Mouse (Mus musculus): ENCODE data around the gene Icosl. TPM values are rescaled to one million over a fixed set of nuclear protein-coding genes. Genes with fewer than 3 reads are reported as not detected.

Gene Icosl
- total and polyA plus RNA-seq, 3 experiments: 0.64 to 1.5 (median 1.3) TPM

DNA sequence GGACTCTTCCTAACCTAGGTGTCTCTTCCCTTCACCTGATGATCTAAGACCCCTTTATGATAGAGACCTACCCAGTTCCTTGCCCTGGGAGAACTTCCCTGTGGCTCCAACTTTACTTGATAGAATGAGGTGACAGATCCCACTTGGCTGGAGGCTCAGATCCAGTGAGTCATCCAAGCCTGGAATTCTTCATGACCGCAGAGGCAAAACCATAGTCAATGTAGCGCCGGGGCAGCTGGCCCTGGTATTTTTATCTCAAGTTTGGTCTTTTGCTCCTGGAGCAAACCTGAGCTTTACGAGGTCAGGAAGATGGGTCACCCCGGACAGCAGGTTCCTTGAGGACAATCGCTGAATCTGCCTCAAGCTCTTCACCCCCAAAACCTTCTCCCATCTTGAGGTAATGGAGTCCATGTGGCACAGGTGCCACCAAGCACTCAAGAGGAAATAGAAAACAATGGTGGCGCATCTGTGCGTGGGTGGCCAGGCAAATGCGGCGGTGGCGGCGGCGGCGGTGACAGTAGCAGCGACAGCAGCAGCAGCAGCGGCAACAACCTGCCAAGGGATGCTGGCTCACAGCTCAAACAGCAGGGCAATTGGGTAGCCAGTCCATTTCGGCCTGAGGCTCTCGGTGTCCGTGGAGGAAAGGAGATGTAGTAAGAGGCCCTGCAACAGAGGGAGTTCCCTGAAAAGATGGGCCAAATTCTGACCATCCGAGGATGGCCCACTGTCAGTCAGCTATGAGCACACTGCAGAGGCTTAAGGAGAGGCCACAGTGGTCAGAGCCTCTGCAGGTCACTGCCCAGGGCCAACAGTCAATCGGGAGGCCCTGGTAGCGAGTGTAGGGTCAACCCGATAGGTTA lies 23.0 kb downstream of the Icosl start:
- Histone ChIP-seq H3K79me2 (replicated peaks; ENCODE audit: control insufficient read depth, extremely low read depth, insufficient read depth, poor library complexity, severe bottlenecking) (no peaks in the 10 kb centered on the region), H3K27me3 (replicated peaks) (peaks cover 66% of the 10 kb centered on the region), H3K9me3 (replicated peaks; ENCODE audit: low read length) (peaks cover 14% of the 10 kb centered on the region), H3K4me1 (ENCODE audit: control insufficient read depth in 1 of 2, insufficient read depth in 2 of 2) (peaks cover 36 to 73% of the 10 kb centered on the region in 2 experiments), H3K27ac (ENCODE audit: insufficient read depth, low read depth) (peak overlapping the region; percentile 5; the same call in 1 of the 2 replicates), H3K4me3 (replicated peaks in 1 of 3; ENCODE audit: low read depth in 2 of 3, low read length in 2 of 3, poor library complexity in 1 of 3) (peak overlapping the region in 1 of 3 experiments; percentile 20), H3K36me3 (replicated peaks in 1 of 2; ENCODE audit: control insufficient read depth in 1 of 2, insufficient read depth in 1 of 2, low read length in 1 of 2) (no peaks in the 10 kb centered on the region), H3K9ac (ENCODE audit: insufficient read depth, low read depth) (no peak overlapping the region), H3K4me2 (ENCODE audit: insufficient read depth, low read depth, poor library complexity, severe bottlenecking) (peak overlapping the region; percentile 73)
- peak; percentile 49 for DNase-seq (ENCODE audit: extremely low read depth)
- no peak for TF ChIP-seq NRF1 (IDR thresholded peaks at IDR 0.05; ENCODE audit: low read depth, low read length)
- TF ChIP-seq MXI1 (IDR thresholded peaks at IDR 0.05; ENCODE audit: low read depth, low read length): no peak
- TF ChIP-seq POLR2A (IDR thresholded peaks at IDR 0.05; ENCODE audit: low read depth, low read length): no peak
- no peak for TF ChIP-seq MAFK (IDR thresholded peaks at IDR 0.05; ENCODE audit: insufficient replicate concordance, low read length)
- no peak for TF ChIP-seq ZMIZ1 (IDR thresholded peaks at IDR 0.05; ENCODE audit: low read depth, low read length)
- no peak for TF ChIP-seq PAX5 (IDR thresholded peaks at IDR 0.05; ENCODE audit: low read length)
- TF ChIP-seq E2F4 (IDR thresholded peaks at IDR 0.05; ENCODE audit: insufficient replicate concordance, low read depth, low read length): no peak
- TF ChIP-seq HCFC1 (IDR thresholded peaks at IDR 0.05; ENCODE audit: low read depth, low read length): no peak
- no peak for TF ChIP-seq SIN3A (IDR thresholded peaks at IDR 0.05; ENCODE audit: low read length)
- TF ChIP-seq SMC3 (IDR thresholded peaks at IDR 0.05; ENCODE audit: low read depth, low read length): no peak
- in situ Hi-C loops (cut with MboI; ENCODE audit: low pct_ligation_motif_present, low pct_unique_long_range_greater_than_20kb, low sequenced_read_pairs): loop anchor here (10.0 kb wide), 1 partner anchor 53 kb away; no protein-coding TSS in a partner anchor
- dilution Hi-C loops (cut with MboI; ENCODE audit: extremely low pct_ligation_motif_present, extremely low pct_unique_long_range_greater_than_20kb, low sequenced_read_pairs): no loop called here

DNA sequence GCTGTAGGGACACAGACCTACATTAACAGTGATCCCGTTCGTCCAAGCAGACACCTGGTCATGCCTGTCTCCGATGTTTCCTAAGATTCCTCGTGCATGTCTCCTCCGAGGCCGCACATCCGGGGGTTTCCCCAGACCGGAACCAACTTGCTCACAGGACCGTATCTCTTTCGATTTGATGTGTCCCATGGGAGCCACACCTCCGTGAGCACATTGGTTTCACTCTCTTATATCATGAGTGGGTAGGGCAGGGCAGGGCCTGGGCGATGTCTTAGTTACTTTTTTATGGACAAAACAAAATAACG lies 23.6 kb downstream of the Icosl start:
- in situ Hi-C loops (cut with MboI; ENCODE audit: low pct_ligation_motif_present, low pct_unique_long_range_greater_than_20kb, low sequenced_read_pairs) (loop anchor here (10.0 kb wide), 1 partner anchor 52 kb away; no protein-coding TSS in a partner anchor), dilution Hi-C loops (cut with MboI; ENCODE audit: extremely low pct_ligation_motif_present, extremely low pct_unique_long_range_greater_than_20kb, low sequenced_read_pairs) (no loop called here)
- H3K9ac ChIP-seq (ENCODE audit: insufficient read depth, low read depth): no peak overlapping the region
- H3K9me3 ChIP-seq (replicated peaks; ENCODE audit: low read length): peaks cover 19% of the 10 kb centered on the region
- peak; percentile 96 for DNase-seq (ENCODE audit: extremely low read depth)
- peaks cover 34 to 68% of the 10 kb centered on the region in 2 experiments for H3K4me1 ChIP-seq (ENCODE audit: control insufficient read depth in 1 of 2, insufficient read depth in 2 of 2)
- H3K4me2 ChIP-seq (ENCODE audit: insufficient read depth, low read depth, poor library complexity, severe bottlenecking): peak overlapping the region; percentile 73
- peak overlapping the region in 1 of 3 experiments; percentile 20 for H3K4me3 ChIP-seq (replicated peaks in 1 of 3; ENCODE audit: low read depth in 2 of 3, low read length in 2 of 3, poor library complexity in 1 of 3)
- peak overlapping the region; percentile 5; the same call in 1 of the 2 replicates for H3K27ac ChIP-seq (ENCODE audit: insufficient read depth, low read depth)
- H3K27me3 ChIP-seq (replicated peaks): peaks cover 70% of the 10 kb centered on the region
- no peaks in the 10 kb centered on the region for H3K36me3 ChIP-seq (replicated peaks in 1 of 2; ENCODE audit: control insufficient read depth in 1 of 2, insufficient read depth in 1 of 2, low read length in 1 of 2)
- no peaks in the 10 kb centered on the region for H3K79me2 ChIP-seq (replicated peaks; ENCODE audit: control insufficient read depth, extremely low read depth, insufficient read depth, poor library complexity, severe bottlenecking)
- TF ChIP-seq MAFK (IDR thresholded peaks at IDR 0.05; ENCODE audit: insufficient replicate concordance, low read length) (peak; percentile 91), MYC (IDR thresholded peaks at IDR 0.05; ENCODE audit: low read depth, low read length) (peak; percentile 56; the same call in 1 of the 2 replicates), RCOR1 (conservative IDR thresholded peaks at IDR 0.05; ENCODE audit: low read depth, low read length) (no peak; the same call in 1 of the 2 replicates), IRF4 (IDR thresholded peaks at IDR 0.05; ENCODE audit: low read depth, low read length) (peak; percentile 97), JUND (conservative IDR thresholded peaks at IDR 0.05; ENCODE audit: low read depth, low read length) (peak; percentile 66; the same call in 1 of the 2 replicates), USF1 (IDR thresholded peaks at IDR 0.05; ENCODE audit: low read depth, low read length) (no peak), ZMIZ1 (IDR thresholded peaks at IDR 0.05; ENCODE audit: low read depth, low read length) (no peak), ZKSCAN1 (IDR thresholded peaks at IDR 0.05; ENCODE audit: borderline replicate concordance, low read depth, low read length) (no peak), KAT2A (IDR thresholded peaks at IDR 0.05; ENCODE audit: insufficient replicate concordance, low read length) (0 out of 2 replicates have a peak, but pooled peaks have one; percentile 64), NRF1 (IDR thresholded peaks at IDR 0.05; ENCODE audit: low read depth, low read length) (no peak), ZNF384 (IDR thresholded peaks at IDR 0.05; ENCODE audit: low read depth, low read length) (no peak), EP300 (IDR thresholded peaks at IDR 0.05; ENCODE audit: low read length) (peak; percentile 96), CTCF (conservative IDR thresholded peaks at IDR 0.05 in 1 of 2, IDR thresholded peaks at IDR 0.05 in 1 of 2; ENCODE audit: low read depth in 2 of 2, low read length in 2 of 2) (no peak), MAZ (IDR thresholded peaks at IDR 0.05; ENCODE audit: low read depth, low read length) (peak; percentile 63; the same call in 1 of the 2 replicates), MAX (IDR thresholded peaks at IDR 0.05; ENCODE audit: low read length) (peak; percentile 80), CHD1 (IDR thresholded peaks at IDR 0.05; ENCODE audit: low read depth, low read length) (no peak), TCF12 (IDR thresholded peaks at IDR 0.05; ENCODE audit: low read depth, low read length) (peak; percentile 97), HCFC1 (IDR thresholded peaks at IDR 0.05; ENCODE audit: low read depth, low read length) (no peak), ETS1 (conservative IDR thresholded peaks at IDR 0.05; ENCODE audit: low read depth, low read length) (peak; percentile 97), JUN (IDR thresholded peaks at IDR 0.05; ENCODE audit: insufficient read depth, low read depth, low read length) (peak; percentile 56; the same call in 1 of the 2 replicates), BHLHE40 (IDR thresholded peaks at IDR 0.05; ENCODE audit: low read depth, low read length) (peak; percentile 99), USF2 (conservative IDR thresholded peaks at IDR 0.05; ENCODE audit: low read depth, low read length) (no peak), PAX5 (IDR thresholded peaks at IDR 0.05; ENCODE audit: low read length) (no peak), CHD2 (IDR thresholded peaks at IDR 0.05; ENCODE audit: low read length) (peak; percentile 71), SIN3A (IDR thresholded peaks at IDR 0.05; ENCODE audit: low read length) (peak; percentile 58; the same call in 1 of the 2 replicates), ELF1 (IDR thresholded peaks at IDR 0.05; ENCODE audit: low read depth, low read length) (peak; percentile 66; the same call in 1 of the 2 replicates), MXI1 (IDR thresholded peaks at IDR 0.05; ENCODE audit: low read depth, low read length) (peak; percentile 78)

Measured in CH12.LX (cell line).